Mouse (Mus musculus) neural tube, embryonic 14.5 days (tissue): ENCODE data around the gene Slc35f1. TPM values are rescaled to one million over a fixed set of nuclear protein-coding genes. Genes with fewer than 3 reads are reported as not detected.
"Not testable (repeated sequence)": the region's sequence is repeated elsewhere in the genome, so short reads cannot be mapped to it uniquely, and the experiment has no call there.

Experiments
- ATAC-seq: fragments of 200-750 bp; cut with Nextera tagmentation; 2 replicates; pipeline ENCODE4 v1.8.0; 2017; ENCODE audit warnings: low read depth, mild to moderate bottlenecking, moderate TSS enrichment, moderate library complexity
- H3K27ac ChIP-seq: fragments of 300-500 bp; sonication (generic); 2 replicates; pipeline ENCODE4 v1.5.1; 2014; ENCODE audit warnings: low read depth, mild to moderate bottlenecking, control low read depth, low read length, moderate library complexity, mixed read lengths
- H3K27me3 ChIP-seq: fragments of 300-500 bp; sonication (generic); 2 replicates; pipeline ENCODE4 v1.6.1; 2014; ENCODE audit warnings: low read length; ENCODE audit not compliant: control insufficient read depth, insufficient read depth
- H3K36me3 ChIP-seq: fragments of 300-500 bp; sonication (generic); 2 replicates; pipeline ENCODE4 v1.6.1; 2014; ENCODE audit warnings: low read length, mixed read lengths; ENCODE audit not compliant: control insufficient read depth, insufficient read depth
- H3K4me1 ChIP-seq: fragments of 300-500 bp; sonication (generic); 2 replicates; pipeline ENCODE4 v1.6.1; 2014; ENCODE audit warnings: low read length; ENCODE audit not compliant: control insufficient read depth, insufficient read depth
- H3K4me2 ChIP-seq: fragments of 300-500 bp; sonication (generic); 2 replicates; pipeline ENCODE4 v1.6.1; 2014; ENCODE audit warnings: mild to moderate bottlenecking, low read depth, low read length, control low read depth
- H3K4me3 ChIP-seq: fragments of 300-500 bp; sonication (generic); 2 replicates; pipeline ENCODE4 v1.5.1; 2014; ENCODE audit warnings: low read depth, low read length, control low read depth, mixed read lengths
- H3K9ac ChIP-seq: fragments of 300-500 bp; sonication (generic); replicated peaks from 2 replicates; pipeline ENCODE4 v1.6.1; 2014; ENCODE audit warnings: low read depth, mild to moderate bottlenecking, control low read depth, low read length, mixed read lengths
- H3K9me3 ChIP-seq: fragments of 300-500 bp; sonication (generic); 2 replicates; pipeline ENCODE4 v1.6.1; 2016; ENCODE audit warnings: low read length; ENCODE audit not compliant: control insufficient read depth
- WGBS: fragments of 180-500 bp; shearing (Covaris S2); extraction: QIAGEN DNeasy Blood & Tissue Kit; methylation state at CpG from one replicate; pipeline ENCODE4 v1.1.7; 2014; 5-methylcytosine and 5-hydroxymethylcytosine counted together
- polyA plus RNA-seq: library from polyadenylated mRNA; unstranded; fragments of >200 nt; fragmentation: Nextera tagmentation; extraction: Ambion mirVana; gene quantifications from 2 replicates; pipeline ENCODE4 v1.2.1, GENCODE M21; 2014

The Slc35f1 gene
- polyA plus RNA-seq, 1 experiment from 2014 or later = 28.5 TPM

- Histone ChIP-seq H3K4me2 (no peak overlapping the region), H3K36me3 (no peaks in the 10 kb centered on the region), H3K4me1 (no peaks in the 10 kb centered on the region), H3K9me3 (no peaks in the 10 kb centered on the region), H3K4me3 (no peak overlapping the region), H3K27ac (no peak overlapping the region; the same call in 1 of the 2 replicates), H3K9ac (no peak overlapping the region), H3K27me3 (no peaks in the 10 kb centered on the region)
- 19% methylated on average over 6 of the region's 6 CpGs for WGBS
- peak; percentile 85 for ATAC-seq
Measured at GRCm38 (mm10) chr10:52877263-52878021, 187.1 kb downstream of the Slc35f1 start.

- H3K27me3 ChIP-seq = no peaks in the 10 kb centered on the region
- H3K9me3 ChIP-seq = no peaks in the 10 kb centered on the region
- H3K36me3 ChIP-seq = no peaks in the 10 kb centered on the region
- H3K4me1 ChIP-seq = no peaks in the 10 kb centered on the region
- no peak overlapping the region for H3K4me2 ChIP-seq
- ATAC-seq = peak; percentile 48; the same call in 1 of the 2 replicates
- H3K27ac ChIP-seq = no peak overlapping the region
- H3K9ac ChIP-seq = no peak overlapping the region
- 30% methylated on average over 4 of the region's 4 CpGs for WGBS
- H3K4me3 ChIP-seq = no peak overlapping the region
Measured at GRCm38 (mm10) chr10:52878093-52878801, 187.9 kb downstream of the Slc35f1 start.

- not testable (repeated sequence) for H3K9ac ChIP-seq, H3K4me1 ChIP-seq, H3K9me3 ChIP-seq, H3K4me3 ChIP-seq, H3K4me2 ChIP-seq, H3K27ac ChIP-seq, ATAC-seq, H3K36me3 ChIP-seq, H3K27me3 ChIP-seq
Measured at GRCm38 (mm10) chr10:52896724-52897123, 206.4 kb downstream of the Slc35f1 start.

- Histone ChIP-seq H3K36me3 (no peaks in the 10 kb centered on the region), H3K27me3 (no peaks in the 10 kb centered on the region), H3K27ac (no peak overlapping the region), H3K4me1 (no peaks in the 10 kb centered on the region), H3K4me2 (no peak overlapping the region), H3K9ac (no peak overlapping the region), H3K9me3 (no peaks in the 10 kb centered on the region), H3K4me3 (no peak overlapping the region)
- 70% methylated on average over 2 of the region's 2 CpGs for WGBS
- no peak for ATAC-seq
Measured at GRCm38 (mm10) chr10:52904914-52905313, 214.6 kb downstream of the Slc35f1 start.

GRCm38 (mm10) chr10:52911762-52912161, 221.4 kb downstream of the Slc35f1 start:
- WGBS = 73% methylated on average over 2 of the region's 2 CpGs
- H3K4me3 ChIP-seq = no peak overlapping the region

GRCm38 (mm10) chr10:52918715-52919114, 228.4 kb downstream of the Slc35f1 start:
- Histone ChIP-seq H3K4me1 (no peaks in the 10 kb centered on the region), H3K36me3 (no peaks in the 10 kb centered on the region), H3K27me3 (no peaks in the 10 kb centered on the region), H3K4me3 (no peak overlapping the region), H3K27ac (no peak overlapping the region), H3K9me3 (no peaks in the 10 kb centered on the region), H3K9ac (no peak overlapping the region), H3K4me2 (no peak overlapping the region)
- WGBS = 50% methylated on average over 5 of the region's 5 CpGs
- no peak for ATAC-seq

More at GRCm38 (mm10) chr10:52911762-52912161, 221.4 kb downstream of the Slc35f1 start:
- Histone ChIP-seq H3K4me1 (no peaks in the 10 kb centered on the region), H3K9ac (no peak overlapping the region), H3K27me3 (no peaks in the 10 kb centered on the region), H3K4me2 (no peak overlapping the region), H3K36me3 (no peaks in the 10 kb centered on the region), H3K27ac (no peak overlapping the region), H3K9me3 (no peaks in the 10 kb centered on the region)
- ATAC-seq = no peak

- no peak overlapping the region for H3K4me2 ChIP-seq
- H3K36me3 ChIP-seq = no peaks in the 10 kb centered on the region
- no peaks in the 10 kb centered on the region for H3K4me1 ChIP-seq
- H3K9ac ChIP-seq = no peak overlapping the region
- H3K27ac ChIP-seq = no peak overlapping the region
- H3K4me3 ChIP-seq = no peak overlapping the region
- 77% methylated on average over 8 of the region's 8 CpGs for WGBS
- no peak for ATAC-seq
- H3K27me3 ChIP-seq = no peaks in the 10 kb centered on the region
- no peaks in the 10 kb centered on the region for H3K9me3 ChIP-seq
Measured at GRCm38 (mm10) chr10:52923143-52923542, 232.8 kb downstream of the Slc35f1 start.

- no peak overlapping the region for H3K4me3 ChIP-seq
- no peaks in the 10 kb centered on the region for H3K9me3 ChIP-seq
- H3K4me1 ChIP-seq = no peaks in the 10 kb centered on the region
- H3K36me3 ChIP-seq = no peaks in the 10 kb centered on the region
- 83% methylated on average over 3 of the region's 3 CpGs for WGBS
- no peak overlapping the region for H3K9ac ChIP-seq
- no peak overlapping the region for H3K27ac ChIP-seq
- ATAC-seq = no peak
- H3K27me3 ChIP-seq = no peaks in the 10 kb centered on the region
- H3K4me2 ChIP-seq = no peak overlapping the region
Measured at GRCm38 (mm10) chr10:52926330-52926729, 236.0 kb downstream of the Slc35f1 start.

- no peaks in the 10 kb centered on the region for H3K36me3 ChIP-seq
- ATAC-seq = no peak
- H3K4me3 ChIP-seq = no peak overlapping the region
- WGBS = 57% methylated on average over 1 of the region's 1 CpGs
- H3K9me3 ChIP-seq = no peaks in the 10 kb centered on the region
- no peaks in the 10 kb centered on the region for H3K4me1 ChIP-seq
- H3K9ac ChIP-seq = no peak overlapping the region
- H3K27me3 ChIP-seq = no peaks in the 10 kb centered on the region
- H3K27ac ChIP-seq = no peak overlapping the region
- H3K4me2 ChIP-seq = no peak overlapping the region
Measured at GRCm38 (mm10) chr10:52932159-52932558, 241.8 kb downstream of the Slc35f1 start.
